Mouse (Mus musculus) hindbrain, embryonic 12.5 days (tissue): ENCODE data around the gene Stat4. TPM values are rescaled to one million over a fixed set of nuclear protein-coding genes. Genes with fewer than 3 reads are reported as not detected.

ENCODE experiments used
- ATAC-seq: fragments of 200-750 bp; cut with Nextera tagmentation; 2 replicates; pipeline ENCODE4 v1.8.0; 2017; ENCODE audit warnings: moderate TSS enrichment; ENCODE audit not compliant: low FRiP score
- H3K27ac ChIP-seq: fragments of 300-500 bp; sonication (generic); 2 replicates; pipeline ENCODE4 v1.5.1; 2016; ENCODE audit warnings: mild to moderate bottlenecking
- H3K27me3 ChIP-seq: fragments of 300-500 bp; sonication (generic); 2 replicates; pipeline ENCODE4 v1.6.1; 2016; ENCODE audit warnings: mild to moderate bottlenecking
- H3K36me3 ChIP-seq: fragments of 300-500 bp; sonication (generic); 2 replicates; pipeline ENCODE4 v1.6.1; 2016; ENCODE audit warnings: mild to moderate bottlenecking
- H3K4me1 ChIP-seq: fragments of 300-500 bp; sonication (generic); 2 replicates; pipeline ENCODE4 v1.6.1; 2016
- H3K4me2 ChIP-seq: fragments of 300-500 bp; sonication (generic); replicated peaks from 2 replicates; pipeline ENCODE4 v1.6.1; 2016; ENCODE audit warnings: mild to moderate bottlenecking
- H3K4me3 ChIP-seq: fragments of 300-500 bp; sonication (generic); 2 replicates; pipeline ENCODE4 v1.5.1; 2016; ENCODE audit warnings: mild to moderate bottlenecking
- H3K9ac ChIP-seq: fragments of 300-500 bp; sonication (generic); 2 replicates; pipeline ENCODE4 v1.6.1; 2016; ENCODE audit warnings: mild to moderate bottlenecking, moderate library complexity
- H3K9me3 ChIP-seq: fragments of 300-500 bp; sonication (generic); replicated peaks from 2 replicates; pipeline ENCODE4 v1.6.1; 2016; ENCODE audit warnings: mild to moderate bottlenecking
- WGBS: fragments of 180-500 bp; shearing (Covaris S2); methylation state at CpG from one replicate; pipeline ENCODE4 v1.1.7; 2016; 5-methylcytosine and 5-hydroxymethylcytosine counted together
- polyA plus RNA-seq: library from polyadenylated mRNA; unstranded; fragments of >200 nt; fragmentation: Nextera tagmentation; extraction: Ambion mirVana; gene quantifications from 2 replicates; pipeline ENCODE4 v1.2.1, GENCODE M21; 2016

The Stat4 gene
- polyA plus RNA-seq, 1 experiment from 2014 or later = 0.88 TPM

DNA sequence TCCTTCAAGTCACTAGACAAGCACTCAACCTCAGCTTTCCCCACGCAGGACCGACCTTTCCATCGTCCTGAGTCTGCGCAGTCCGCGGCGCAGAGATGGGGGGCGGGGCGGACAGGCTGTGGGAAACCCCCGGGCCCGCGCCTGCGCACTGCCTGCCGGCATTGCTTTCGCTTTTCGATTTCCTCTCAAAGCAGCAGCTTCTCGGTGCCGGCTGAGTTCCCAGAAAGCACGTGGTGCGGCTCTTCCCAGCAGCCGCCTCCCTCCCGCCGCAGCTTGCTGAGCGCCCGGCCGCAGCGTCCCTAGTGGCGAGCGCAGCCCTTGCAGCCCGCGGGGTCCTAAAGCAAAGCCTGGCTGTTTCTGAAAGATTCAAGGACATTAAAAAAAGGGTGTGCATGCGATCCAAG is 126.7 kb downstream of the Stat4 start:
- H3K27ac ChIP-seq = peak overlapping the region; percentile 83
- WGBS = 1% methylated on average over 32 of the region's 32 CpGs
- peak; percentile 98 for ATAC-seq

DNA sequence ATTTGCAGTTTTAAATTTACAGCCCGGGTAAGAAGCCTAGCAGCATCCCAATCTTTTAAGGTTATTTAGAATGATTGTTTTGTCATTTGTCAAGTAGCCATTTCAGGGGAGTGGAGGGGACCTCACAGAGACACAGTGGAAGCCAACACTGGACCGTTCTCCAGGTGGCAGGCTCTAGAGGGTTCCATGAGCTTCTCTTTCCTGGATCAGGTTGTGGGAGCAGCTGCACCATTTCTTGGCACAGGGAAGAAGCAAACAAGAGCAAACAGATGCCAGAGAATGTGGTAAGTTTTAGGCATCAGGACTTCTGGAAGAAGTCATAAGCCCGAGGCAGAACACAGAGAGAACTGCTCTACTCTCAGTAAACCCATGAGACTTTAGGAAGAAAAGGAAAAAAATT is 129.5 kb downstream of the Stat4 start:
- 78% methylated on average over 3 of the region's 3 CpGs for WGBS
- no peak for ATAC-seq
- no peak overlapping the region for H3K4me2 ChIP-seq

More for the DNA sequence above, 126.7 kb downstream of the Stat4 start:
- H3K4me1 ChIP-seq = peaks cover 5% of the 10 kb centered on the region
- H3K4me2 ChIP-seq = peak overlapping the region; percentile 61
- H3K27me3 ChIP-seq = no peaks in the 10 kb centered on the region
- H3K9ac ChIP-seq = peak overlapping the region; percentile 63
- H3K36me3 ChIP-seq = no peaks in the 10 kb centered on the region
- peak overlapping the region; percentile 31 for H3K4me3 ChIP-seq
- no peaks in the 10 kb centered on the region for H3K9me3 ChIP-seq

DNA sequence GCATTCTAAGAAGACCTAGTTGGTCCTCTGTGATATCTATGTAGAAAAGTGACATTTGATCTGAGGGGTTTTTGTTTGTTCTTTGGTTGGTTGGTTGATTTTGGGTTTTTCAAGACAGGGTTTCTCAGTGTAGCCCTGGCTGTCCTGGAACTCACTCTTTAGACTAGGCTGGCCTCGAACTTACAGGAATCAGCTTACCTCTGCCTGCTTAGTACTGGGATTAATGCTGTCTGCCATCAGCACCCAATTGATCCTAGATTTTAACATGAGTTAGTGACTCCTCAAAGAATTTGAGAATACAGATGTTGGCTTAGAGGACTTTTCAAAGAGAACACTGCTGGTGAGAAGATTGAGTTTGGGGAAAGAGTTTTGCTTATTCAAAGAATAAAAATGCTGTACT is 130.8 kb downstream of the Stat4 start:
- Histone ChIP-seq H3K27ac (no peak overlapping the region), H3K4me2 (no peak overlapping the region), H3K36me3 (no peaks in the 10 kb centered on the region), H3K4me1 (peaks cover 11% of the 10 kb centered on the region), H3K9me3 (no peaks in the 10 kb centered on the region), H3K27me3 (no peaks in the 10 kb centered on the region), H3K4me3 (no peak overlapping the region), H3K9ac (no peak overlapping the region)
- 87% methylated on average over 1 of the region's 1 CpGs for WGBS
- ATAC-seq = no peak

More for the DNA sequence above, 129.5 kb downstream of the Stat4 start:
- no peaks in the 10 kb centered on the region for H3K27me3 ChIP-seq
- H3K4me1 ChIP-seq = peaks cover 11% of the 10 kb centered on the region
- no peaks in the 10 kb centered on the region for H3K36me3 ChIP-seq
- no peak overlapping the region for H3K9ac ChIP-seq
- H3K9me3 ChIP-seq = no peaks in the 10 kb centered on the region
- no peak overlapping the region for H3K4me3 ChIP-seq
- no peak overlapping the region for H3K27ac ChIP-seq

DNA sequence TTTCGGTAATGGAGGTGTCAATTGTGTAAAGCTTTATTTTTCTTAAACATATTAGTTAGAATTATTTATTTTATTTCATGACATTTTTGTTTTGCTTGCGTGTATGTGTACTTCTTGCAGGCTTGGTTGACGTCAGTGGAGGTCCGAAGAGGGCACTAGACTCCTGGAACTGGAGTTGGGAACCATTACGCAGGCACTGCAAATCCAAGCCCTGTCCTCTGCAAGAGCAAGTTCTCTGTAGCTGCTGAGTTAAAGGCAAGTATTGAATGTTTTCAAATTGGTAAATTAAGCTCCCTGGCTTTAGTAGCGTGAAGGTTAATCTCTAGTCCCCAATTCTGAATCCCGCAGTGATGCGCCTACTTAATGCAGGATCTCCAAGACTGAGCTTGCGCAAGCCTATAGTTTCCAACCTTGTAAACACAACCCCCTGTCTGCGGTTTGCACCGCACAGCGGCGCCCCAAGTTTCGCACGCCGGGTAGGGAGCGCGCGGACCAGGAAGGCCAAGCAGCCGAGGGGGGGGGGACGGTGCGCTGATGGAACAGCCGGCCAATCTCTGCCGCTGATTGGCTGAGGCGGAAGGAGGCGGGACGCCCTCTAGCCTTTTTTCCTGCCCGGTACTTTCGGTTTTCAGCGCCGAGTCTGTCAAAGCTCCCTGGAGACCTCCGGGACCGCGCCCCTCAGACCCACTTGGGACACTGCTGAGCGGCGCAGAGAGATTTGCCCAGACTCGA is 132.1 kb downstream of the Stat4 start, which contains the start of gene Stat1:
Gene Stat1 (plus strand): TSS at position 581 of the 732 bp plus-strand sequence.
- Histone ChIP-seq H3K27ac (0 out of 2 replicates have a peak within 1 kb of the TSS, but pooled peaks have one; percentile 56), H3K4me3 (peak within 1 kb of the TSS; percentile 87), H3K4me2 (peak within 1 kb of the TSS; percentile 92), H3K9me3 (no peaks in the 10 kb centered on the region), H3K36me3 (peaks cover 3% of the 10 kb centered on the region; the same call in 1 of the 2 replicates), H3K4me1 (peaks cover 6% of the 10 kb centered on the region; the same call in 1 of the 2 replicates), H3K27me3 (no peaks in the 10 kb centered on the region), H3K9ac (peak within 1 kb of the TSS; percentile 85)
- peak; percentile 96 for ATAC-seq
- 5% methylated on average over 37 of the region's 37 CpGs for WGBS

DNA sequence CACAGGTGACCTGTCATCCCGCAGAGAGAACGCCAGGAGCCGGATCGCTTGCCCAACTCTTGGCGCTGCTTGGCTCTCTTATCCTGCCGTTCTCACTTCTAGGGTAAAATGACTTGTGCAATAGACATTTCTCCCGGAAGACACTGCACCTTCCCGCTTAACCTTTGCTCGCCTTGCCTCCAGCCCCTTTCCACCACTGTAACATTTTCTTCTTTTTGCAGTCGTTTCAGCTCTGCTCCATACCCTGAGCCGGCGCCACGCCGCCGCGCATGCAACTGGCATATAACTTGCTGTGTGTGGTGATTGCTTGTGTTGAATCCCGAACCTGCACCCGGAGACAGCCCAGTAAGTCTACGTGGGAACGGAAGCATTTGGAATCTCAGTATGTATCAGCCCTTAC is 132.7 kb downstream of the Stat4 start:
- Histone ChIP-seq H3K27me3 (no peaks in the 10 kb centered on the region), H3K9ac (peak overlapping the region; percentile 85), H3K9me3 (no peaks in the 10 kb centered on the region), H3K36me3 (peaks cover 3% of the 10 kb centered on the region; the same call in 1 of the 2 replicates), H3K4me1 (peaks cover 6% of the 10 kb centered on the region; the same call in 1 of the 2 replicates), H3K4me3 (peak overlapping the region; percentile 87), H3K4me2 (peak overlapping the region; percentile 92), H3K27ac (no peak overlapping the region)
- peak; percentile 36 for ATAC-seq
- 1% methylated on average over 20 of the region's 20 CpGs for WGBS

DNA sequence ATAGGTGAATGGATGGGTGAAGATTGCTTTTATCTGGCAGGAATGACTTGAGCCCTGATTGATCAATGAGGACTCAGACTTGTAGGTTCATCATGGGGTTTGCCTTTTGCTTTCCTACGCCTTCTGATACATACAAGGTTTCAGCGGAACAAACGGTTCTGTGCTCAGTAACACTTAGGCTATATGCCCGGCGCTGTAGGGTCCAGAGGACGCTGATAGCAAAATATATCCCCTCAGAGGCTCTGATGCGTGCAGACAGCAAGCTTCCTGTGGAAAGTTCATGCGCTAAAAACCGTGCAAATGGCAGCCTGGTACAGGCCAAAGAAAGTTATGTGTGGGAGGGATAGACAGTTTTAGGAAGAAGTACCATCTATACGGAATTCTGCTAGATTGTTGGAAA is 133.2 kb downstream of the Stat4 start:
- H3K4me3 ChIP-seq = peak overlapping the region; percentile 87
- ATAC-seq = no peak
- no peaks in the 10 kb centered on the region for H3K27me3 ChIP-seq
- peak overlapping the region; percentile 92 for H3K4me2 ChIP-seq
- H3K9me3 ChIP-seq = no peaks in the 10 kb centered on the region
- H3K4me1 ChIP-seq = peaks cover 6% of the 10 kb centered on the region; the same call in 1 of the 2 replicates
- WGBS = 41% methylated on average over 10 of the region's 10 CpGs
- no peak overlapping the region for H3K27ac ChIP-seq
- H3K36me3 ChIP-seq = peaks cover 3% of the 10 kb centered on the region; the same call in 1 of the 2 replicates
- H3K9ac ChIP-seq = peak overlapping the region; percentile 85; the same call in 1 of the 2 replicates

DNA sequence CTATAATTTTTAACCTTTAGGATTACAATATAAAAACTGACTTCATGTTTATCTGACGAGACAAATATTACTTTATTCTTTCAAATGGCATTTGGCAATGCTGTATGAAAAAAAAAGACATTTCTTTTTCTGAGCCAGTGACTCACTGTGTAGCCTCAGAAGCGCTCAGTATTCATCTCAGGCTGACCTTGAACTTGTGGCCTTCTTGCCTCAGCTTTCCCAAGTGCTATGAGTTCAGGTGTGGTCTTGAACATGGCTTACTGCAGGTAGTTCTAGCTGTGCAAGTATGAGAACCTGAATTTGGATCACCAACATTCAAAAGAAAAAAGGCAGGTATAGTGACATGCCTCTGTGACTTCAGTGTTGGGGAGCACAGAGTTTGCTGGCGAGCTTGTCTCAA is 134.1 kb downstream of the Stat4 start:
- Histone ChIP-seq H3K27ac (no peak overlapping the region), H3K4me2 (no peak overlapping the region), H3K27me3 (no peaks in the 10 kb centered on the region), H3K9ac (no peak overlapping the region), H3K36me3 (peaks cover 3% of the 10 kb centered on the region; the same call in 1 of the 2 replicates), H3K4me3 (no peak overlapping the region), H3K4me1 (peaks cover 6% of the 10 kb centered on the region; the same call in 1 of the 2 replicates), H3K9me3 (no peaks in the 10 kb centered on the region)
- 82% methylated on average over 3 of the region's 3 CpGs for WGBS
- no peak for ATAC-seq

DNA sequence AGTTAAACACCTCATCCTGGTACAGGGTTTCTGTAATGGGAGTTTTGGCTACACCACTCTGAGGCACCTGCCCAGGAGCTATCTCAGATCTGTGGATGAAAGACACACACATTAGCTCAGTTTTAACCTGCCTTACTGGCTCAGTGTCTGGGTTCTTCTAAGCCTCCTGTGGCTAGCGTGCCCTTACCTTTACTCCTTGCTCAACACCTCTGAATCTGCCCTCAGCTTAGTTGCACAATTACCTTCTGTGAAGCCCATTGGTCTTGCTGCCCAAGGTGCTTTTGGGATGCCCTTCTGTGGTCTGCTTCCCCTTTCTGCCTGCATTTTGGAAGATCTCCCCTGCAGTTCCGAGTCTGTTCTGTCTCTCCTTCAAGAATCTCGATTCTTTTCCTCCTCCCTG is 137.9 kb downstream of the Stat4 start:
- WGBS = 83% methylated on average over 3 of the region's 3 CpGs
- ATAC-seq = no peak
- Histone ChIP-seq H3K36me3 (peaks cover 12% of the 10 kb centered on the region), H3K27me3 (no peaks in the 10 kb centered on the region), H3K4me3 (no peak overlapping the region), H3K9me3 (no peaks in the 10 kb centered on the region), H3K4me1 (peaks cover 5% of the 10 kb centered on the region; the same call in 1 of the 2 replicates), H3K4me2 (no peak overlapping the region), H3K27ac (no peak overlapping the region), H3K9ac (no peak overlapping the region)

DNA sequence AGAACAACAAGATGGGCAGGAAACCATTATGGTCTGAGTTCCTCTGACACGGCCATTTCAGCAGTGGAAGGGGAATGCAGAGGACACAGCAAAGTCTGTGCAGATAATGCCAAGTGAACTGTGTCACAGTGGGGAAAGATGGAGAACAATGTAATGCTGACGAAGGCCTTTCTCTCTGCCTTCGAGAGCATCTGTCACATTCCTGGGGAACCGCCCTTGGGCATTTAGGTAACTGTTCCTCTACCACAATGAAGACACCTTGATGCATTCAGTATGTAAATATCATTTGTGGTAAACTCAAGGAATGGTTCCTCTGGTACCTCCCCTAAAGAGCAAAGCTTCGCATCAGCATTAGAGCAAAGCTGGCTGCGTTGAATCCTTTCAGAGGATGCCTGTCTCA is 140.4 kb downstream of the Stat4 start:
- Histone ChIP-seq H3K36me3 (peaks cover 12% of the 10 kb centered on the region), H3K27me3 (no peaks in the 10 kb centered on the region), H3K9ac (no peak overlapping the region), H3K9me3 (no peaks in the 10 kb centered on the region), H3K27ac (no peak overlapping the region), H3K4me2 (no peak overlapping the region), H3K4me3 (no peak overlapping the region), H3K4me1 (no peaks in the 10 kb centered on the region)
- ATAC-seq = no peak
- WGBS = 91% methylated on average over 6 of the region's 6 CpGs

DNA sequence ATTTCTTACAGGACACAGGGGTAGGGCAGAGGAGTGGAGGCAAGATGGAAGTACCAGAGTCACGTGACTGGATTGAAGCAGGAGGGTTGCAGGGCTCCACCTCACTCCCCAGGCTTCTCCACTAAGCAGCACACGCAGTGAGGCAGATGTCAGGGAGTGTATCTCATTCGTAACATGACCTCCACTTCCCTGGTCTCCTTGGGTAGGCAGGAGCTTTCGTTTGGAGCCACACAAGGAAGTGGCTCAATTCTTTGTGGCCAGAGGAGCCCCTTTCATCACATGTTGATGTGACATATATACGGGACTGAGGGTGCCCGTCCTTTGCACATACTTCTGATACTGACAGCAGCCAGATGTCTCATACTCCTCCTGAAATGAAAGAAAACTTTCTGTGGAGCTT is 142.8 kb downstream of the Stat4 start:
- ATAC-seq = no peak
- H3K9me3 ChIP-seq = no peaks in the 10 kb centered on the region
- WGBS = 69% methylated on average over 6 of the region's 6 CpGs
- H3K36me3 ChIP-seq = peaks cover 9% of the 10 kb centered on the region
- H3K4me3 ChIP-seq = no peak overlapping the region
- H3K27me3 ChIP-seq = no peaks in the 10 kb centered on the region
- 0 out of 2 replicates have a peak, but pooled peaks cover 4% of the 10 kb centered on the region for H3K4me1 ChIP-seq
- H3K9ac ChIP-seq = no peak overlapping the region
- H3K4me2 ChIP-seq = no peak overlapping the region
- H3K27ac ChIP-seq = no peak overlapping the region

DNA sequence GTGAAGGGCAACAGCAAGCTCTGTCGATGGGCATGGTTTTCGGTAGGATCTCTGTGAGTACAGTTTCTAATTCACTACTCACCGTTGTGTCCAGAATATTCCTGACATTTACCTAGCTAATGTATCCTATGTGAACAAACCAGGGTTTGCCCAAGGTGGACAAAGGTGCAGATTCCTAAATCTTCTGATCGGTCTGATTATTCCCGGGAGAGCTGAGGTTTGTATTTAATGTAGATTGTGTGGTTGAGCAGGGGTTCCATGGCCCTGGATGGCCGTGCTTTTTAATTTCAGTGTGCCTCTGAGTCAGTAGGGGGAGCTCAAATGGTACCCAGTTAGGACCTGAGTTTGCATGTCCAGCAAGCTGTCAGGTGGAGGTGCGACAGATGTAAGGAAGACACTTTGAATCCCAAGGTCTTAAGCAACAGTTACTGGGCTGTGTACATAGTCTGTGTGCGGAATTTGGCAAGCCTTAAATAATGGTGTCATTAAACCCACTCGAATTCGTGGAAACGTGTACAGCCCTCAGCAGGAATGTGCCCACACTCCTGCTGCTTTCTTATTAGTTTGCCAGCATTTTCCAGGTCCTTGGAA is 144.9 kb downstream of the Stat4 start:
- H3K9me3 ChIP-seq = no peaks in the 10 kb centered on the region
- peaks cover under 1% of the 10 kb centered on the region; the same call in 1 of the 2 replicates for H3K36me3 ChIP-seq
- no peaks in the 10 kb centered on the region for H3K27me3 ChIP-seq
- ATAC-seq = no peak
- no peak overlapping the region for H3K4me3 ChIP-seq
- WGBS = 86% methylated on average over 11 of the region's 11 CpGs
- H3K4me2 ChIP-seq = no peak overlapping the region
- no peak overlapping the region for H3K27ac ChIP-seq
- no peak overlapping the region for H3K9ac ChIP-seq
- H3K4me1 ChIP-seq = 0 out of 2 replicates have a peak, but pooled peaks cover 7% of the 10 kb centered on the region

DNA sequence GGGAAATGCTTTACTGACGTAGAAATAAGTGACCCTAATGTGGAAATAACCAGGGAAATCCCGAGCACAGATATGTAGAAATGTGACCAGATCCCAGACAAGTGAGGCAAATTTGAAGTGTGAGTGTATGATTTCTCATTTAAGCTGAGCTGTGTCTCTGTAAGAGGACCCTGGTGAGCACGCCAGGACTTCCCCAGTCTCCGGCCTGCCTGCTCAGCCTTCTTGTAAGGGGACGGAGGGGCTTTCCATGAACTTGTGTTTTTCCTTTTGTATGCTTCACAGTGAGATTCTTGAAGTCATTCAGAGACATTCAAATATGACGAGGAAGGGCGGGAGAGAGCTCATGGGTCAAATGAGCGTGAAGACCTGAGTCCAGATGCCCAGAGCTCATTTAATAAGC is 146.3 kb downstream of the Stat4 start:
- WGBS = 72% methylated on average over 8 of the region's 8 CpGs
- Histone ChIP-seq H3K36me3 (no peaks in the 10 kb centered on the region), H3K9me3 (no peaks in the 10 kb centered on the region), H3K9ac (no peak overlapping the region), H3K4me3 (no peak overlapping the region), H3K4me1 (0 out of 2 replicates have a peak, but pooled peaks cover 7% of the 10 kb centered on the region), H3K27me3 (no peaks in the 10 kb centered on the region), H3K27ac (no peak overlapping the region), H3K4me2 (no peak overlapping the region)
- ATAC-seq = no peak
